Mouse (Mus musculus) thymus, adult 18-20 months (tissue): ENCODE measurements around the gene Gna15.

Experiments used
- DNase-seq, 2 experiments: peaks; one replicate each; pipeline ENCODE4 v3.0.0; 2022; ENCODE audit warnings: mixed read lengths in 2 of 2

Gene Gna15

DNA sequence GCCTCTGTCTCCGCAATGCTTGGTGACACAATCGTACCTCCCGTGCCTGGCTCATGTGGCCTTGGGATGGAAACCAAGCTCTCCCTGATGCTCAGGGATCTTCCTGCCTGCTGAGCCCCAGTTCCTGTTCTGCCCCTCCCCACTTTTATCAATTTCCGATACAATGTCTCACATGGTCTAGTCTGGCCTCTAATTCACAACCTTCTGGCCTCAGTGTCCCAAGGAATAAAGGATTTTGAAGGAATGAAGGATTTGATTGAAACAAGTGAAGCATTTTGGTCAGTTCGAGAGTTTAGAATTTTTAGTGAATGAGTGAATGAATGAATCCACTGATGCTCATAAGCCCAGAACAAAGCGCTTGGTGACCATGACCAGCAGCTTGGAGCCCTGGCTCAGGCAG lies 883 bp downstream of the Gna15 start:
- no peak for DNase-seq

- DNase-seq = no peak
These were observed 4.1 kb downstream of the Gna15 start for GRCm38 (mm10) chr10:81519978-81520365.

DNA sequence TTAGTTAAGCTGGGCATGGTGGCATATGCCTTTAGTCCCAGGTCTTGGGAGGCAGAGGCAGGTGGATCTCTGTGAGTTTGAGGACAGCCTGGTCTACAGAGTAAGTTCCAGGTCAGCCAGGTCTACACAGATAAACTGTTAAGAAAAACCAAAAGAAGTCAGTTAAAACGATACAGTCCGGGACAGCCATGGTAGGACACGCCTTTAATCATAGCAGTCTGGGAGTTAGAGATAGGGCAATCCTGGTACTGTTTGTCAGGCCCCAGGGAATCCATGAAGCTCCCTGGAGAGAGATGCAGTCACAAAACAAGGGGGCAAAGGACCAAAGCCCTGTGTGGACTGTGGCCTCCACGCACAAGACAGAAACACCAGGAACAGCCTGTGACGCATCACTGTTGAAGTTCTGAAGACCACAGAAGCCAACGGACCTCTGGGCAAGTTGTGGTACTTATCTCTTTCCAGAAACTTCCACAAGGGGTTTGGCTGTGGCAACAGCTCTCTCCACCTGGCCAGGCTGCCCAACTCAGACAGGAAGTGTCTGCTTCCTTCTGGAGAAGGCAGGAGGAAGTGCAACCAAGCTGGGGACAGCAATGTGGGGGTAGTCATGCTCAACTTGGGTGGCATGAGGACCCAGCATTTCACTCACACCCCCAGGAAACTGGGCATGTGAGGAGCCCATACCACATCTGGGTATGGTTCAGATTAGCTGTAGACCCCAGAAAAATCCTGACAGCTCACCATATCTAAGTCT lies 4.6 kb downstream of the Gna15 start:
- DNase-seq = no peak

DNA sequence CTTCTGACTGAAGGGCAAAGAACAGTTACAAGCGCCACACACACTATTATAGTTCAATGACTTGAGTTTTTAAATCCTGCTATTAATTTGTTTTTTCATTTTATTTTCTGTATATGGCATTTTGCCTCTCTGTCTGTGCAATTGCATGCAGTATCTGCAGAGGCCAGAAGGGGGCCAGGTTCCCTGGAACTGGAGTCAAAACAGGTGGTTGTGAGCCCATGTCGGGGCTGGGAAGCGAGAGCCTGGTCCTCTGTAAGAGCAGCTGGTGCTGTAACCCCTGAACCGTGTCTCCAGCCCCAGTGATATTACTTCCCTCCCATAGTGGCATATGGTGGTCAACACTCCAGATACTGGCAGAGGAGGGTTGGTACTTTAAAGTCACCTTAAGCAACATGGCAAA lies 5.5 kb downstream of the Gna15 start:
- peak; percentile 61 to 67 for DNase-seq

- no peak for DNase-seq
These were observed 6.8 kb downstream of the Gna15 start for GRCm38 (mm10) chr10:81517227-81517626.

- no peak for DNase-seq
These were observed 10.2 kb downstream of the Gna15 start for GRCm38 (mm10) chr10:81513798-81514197.

DNA sequence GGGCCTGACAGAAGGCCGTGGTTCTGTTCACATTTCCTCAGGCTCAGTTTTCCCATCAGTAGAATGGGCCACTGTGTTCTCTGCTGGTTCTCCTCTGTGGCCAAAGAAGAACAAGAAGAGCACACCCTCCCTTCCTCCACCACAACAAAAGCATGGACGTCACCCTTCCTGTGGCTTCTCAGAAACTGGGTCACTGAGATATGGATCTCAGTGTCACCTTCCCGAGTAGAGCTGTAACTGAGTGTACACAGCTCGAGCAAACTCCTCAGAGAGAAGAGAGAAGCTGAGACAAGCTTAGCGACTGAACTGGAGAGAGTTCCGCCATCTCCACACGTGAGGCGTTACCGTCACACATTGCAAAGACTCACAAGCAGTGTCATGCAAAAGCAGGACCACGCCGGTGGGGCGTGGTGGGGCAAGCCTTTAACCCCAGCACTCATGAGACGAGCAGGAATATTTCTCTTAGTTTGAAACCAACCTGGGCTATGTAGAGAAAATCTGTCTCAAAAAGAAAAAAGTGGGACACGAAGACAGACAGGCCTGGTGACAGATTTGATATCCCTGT lies 13.7 kb downstream of the Gna15 start:
- DNase-seq = no peak

DNA sequence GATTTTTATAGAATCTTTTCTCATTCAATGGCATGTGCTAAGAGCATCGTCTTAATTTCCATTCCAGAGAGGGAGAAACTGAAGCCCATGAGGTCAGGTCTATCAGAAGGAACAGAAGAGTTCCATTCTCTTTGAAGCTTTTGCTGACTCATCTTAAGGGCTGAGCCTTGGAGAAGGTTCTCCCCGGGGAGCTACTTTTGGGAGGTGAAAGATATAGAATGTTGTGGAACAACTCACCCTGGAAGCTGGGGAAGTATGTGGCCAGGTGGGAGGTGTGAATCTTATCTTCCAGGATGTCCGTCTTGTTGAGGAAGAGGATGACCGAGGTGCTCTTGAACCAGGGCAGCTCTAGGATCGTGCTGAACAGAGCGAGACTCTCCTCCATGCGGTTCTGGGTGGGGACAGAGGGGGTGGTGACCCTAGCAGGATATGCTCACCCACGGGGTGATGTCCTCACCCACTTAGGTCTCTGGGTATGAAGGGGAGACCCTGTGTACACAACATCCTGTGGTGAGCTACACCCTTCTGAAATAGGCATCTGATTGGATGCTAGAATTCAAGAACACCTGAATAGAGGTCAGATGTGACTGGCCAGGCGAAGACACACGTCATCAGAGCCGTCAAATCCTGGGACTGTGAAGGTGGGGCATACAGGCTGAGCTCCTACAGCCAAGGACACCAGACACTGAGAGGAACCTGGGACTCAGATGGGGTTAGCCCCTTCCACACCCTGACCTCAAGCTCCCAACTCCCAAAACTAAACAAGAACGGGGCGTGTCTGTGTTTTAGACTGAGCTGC lies 16.1 kb downstream of the Gna15 start:
- DNase-seq = no peak

DNA sequence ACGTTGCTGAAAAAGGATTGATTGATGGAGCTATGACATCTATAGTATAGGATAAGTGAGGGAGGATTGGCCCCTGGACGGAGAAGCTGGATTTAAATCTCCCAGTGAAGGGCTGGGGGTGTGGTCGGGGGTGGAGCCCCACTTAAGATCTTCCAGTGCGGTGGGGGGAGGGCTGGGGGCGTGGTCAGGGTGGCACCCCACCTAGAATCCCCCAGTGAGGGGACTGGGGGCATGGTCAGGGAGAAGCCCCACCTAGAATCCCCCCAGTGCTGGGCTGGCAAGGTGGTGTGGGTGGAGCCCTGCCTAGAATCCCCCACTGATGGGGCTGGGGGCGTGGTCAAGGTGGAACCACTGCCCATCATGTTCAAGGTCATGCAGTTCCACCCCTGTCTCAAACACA lies 16.9 kb downstream of the Gna15 start:
- no peak for DNase-seq

- DNase-seq = no peak
These were observed 18.9 kb downstream of the Gna15 start for GRCm38 (mm10) chr10:81505016-81505664.

GRCm38 (mm10) chr10:81502658-81503057 lies 21.4 kb downstream of the Gna15 start:
- peak; percentile 73 for DNase-seq

DNA sequence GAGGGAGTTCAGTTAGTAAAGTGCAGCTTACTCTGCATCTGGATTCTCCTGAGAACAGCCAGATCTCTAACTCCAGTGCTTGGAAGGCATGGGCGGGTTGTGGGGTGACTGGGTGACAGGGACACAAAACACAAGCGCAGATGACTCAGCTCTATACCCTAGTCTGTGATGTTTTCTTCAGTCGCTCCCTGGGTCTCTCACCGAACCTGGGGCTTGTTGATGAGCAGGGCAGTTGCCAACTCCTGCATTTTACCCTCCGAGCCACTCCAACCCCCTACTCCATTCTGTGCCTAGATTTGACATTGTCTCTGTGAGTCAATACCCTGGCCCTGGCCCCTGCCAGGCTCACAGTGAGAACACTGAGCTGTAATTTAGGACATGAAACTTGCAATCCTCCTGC lies 22.2 kb downstream of the Gna15 start:
- DNase-seq = no peak

DNA sequence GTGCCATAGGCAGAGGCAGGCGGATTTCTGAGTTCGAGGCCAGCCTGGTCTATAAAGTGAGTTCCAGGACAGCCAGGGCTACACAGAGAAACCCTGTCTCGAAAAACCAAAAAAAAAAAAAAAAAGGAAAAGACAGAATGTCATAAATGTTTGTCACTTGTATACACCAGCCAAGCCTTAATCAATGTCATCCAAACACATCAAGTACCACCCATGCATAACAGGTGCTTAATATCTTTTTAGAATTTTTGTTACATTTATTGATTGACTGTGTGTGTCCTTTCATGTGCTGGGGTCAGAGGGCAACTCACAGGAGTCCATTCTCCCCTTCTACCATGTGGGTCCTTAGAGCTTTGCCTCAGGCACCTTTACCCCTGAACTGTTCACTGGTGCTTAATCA lies 24.0 kb downstream of the Gna15 start, which contains the start of gene S1pr4:
Gene S1pr4 (minus strand): TSS at position 101 of the 400 bp plus-strand sequence.
- DNase-seq = no peak

DNA sequence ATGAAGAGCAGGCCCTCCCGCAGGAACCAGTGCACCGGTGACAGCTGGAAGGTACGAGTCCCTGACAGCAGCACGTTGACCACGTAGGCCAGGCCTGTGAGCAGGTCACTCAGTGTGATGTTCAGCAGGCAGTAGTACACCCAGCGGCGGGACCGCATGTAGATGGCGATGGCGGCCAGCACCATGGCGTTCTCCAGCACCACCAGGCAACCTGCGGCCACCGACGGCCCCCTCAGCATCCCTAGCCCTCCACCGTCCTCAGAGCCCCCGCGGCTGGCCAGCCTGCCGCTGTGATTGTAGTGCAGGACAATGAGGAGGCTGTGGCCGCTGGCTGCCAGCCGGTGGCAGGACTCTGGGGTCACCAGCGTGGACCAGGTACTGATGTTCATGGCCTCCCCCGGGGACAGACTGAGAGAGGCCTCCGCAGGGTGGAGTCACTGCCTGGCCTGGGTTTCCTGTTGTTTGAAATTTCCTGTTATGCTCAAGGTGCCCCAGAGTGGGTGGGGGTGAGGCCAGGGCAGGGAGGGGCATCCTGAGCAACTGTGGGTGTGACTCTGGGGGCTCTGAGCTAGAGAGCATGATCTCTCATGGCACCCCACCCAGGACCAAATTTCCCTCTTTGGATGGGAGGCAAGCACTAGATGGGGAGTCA lies 24.6 kb downstream of the Gna15 start:
- DNase-seq = peak; percentile 77 to 87

DNA sequence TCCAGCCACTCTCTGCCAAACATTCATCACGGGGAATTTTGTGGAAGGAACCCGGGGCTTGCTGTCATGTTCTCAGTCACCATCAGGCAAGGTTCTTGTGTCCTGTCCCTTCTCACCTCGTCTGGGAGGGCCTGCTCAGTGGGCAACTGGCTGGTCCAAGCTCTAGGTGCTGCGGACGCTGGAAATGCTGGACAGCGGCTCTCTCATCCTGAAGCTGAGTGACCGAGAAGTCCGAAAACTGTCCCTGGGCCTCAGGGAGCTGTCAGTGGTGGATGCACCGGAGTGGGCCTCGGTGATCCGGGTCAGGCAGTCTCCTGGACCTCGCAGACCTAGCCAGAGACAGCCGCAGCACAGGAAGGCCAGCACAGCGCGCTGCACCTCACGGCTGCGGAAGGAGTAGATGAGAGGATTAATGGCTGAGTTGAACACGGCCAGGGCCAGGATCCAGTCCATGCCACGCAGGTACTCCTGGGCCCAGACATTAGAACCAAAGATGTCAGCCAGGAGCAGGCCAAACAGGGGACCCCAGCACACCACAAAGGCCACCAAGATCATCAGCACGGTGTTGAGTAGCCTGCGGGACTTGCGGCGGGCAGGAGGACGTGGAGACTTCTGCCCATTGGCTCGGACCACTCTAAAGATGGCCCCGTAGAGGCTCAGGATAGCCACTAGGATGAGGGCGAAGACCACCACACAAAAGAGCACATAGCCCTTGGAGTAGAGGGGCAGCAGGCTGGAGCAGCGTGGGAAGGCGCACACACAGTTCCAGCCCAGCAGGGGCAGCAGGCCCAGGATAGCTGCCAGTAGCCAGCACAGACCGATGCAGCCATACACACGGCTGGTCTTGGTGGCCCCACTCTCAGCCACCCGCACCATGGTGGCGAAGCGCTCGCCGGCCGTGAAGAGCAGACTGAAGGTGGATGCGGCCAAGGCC lies 25.4 kb downstream of the Gna15 start:
- DNase-seq = no peak

DNA sequence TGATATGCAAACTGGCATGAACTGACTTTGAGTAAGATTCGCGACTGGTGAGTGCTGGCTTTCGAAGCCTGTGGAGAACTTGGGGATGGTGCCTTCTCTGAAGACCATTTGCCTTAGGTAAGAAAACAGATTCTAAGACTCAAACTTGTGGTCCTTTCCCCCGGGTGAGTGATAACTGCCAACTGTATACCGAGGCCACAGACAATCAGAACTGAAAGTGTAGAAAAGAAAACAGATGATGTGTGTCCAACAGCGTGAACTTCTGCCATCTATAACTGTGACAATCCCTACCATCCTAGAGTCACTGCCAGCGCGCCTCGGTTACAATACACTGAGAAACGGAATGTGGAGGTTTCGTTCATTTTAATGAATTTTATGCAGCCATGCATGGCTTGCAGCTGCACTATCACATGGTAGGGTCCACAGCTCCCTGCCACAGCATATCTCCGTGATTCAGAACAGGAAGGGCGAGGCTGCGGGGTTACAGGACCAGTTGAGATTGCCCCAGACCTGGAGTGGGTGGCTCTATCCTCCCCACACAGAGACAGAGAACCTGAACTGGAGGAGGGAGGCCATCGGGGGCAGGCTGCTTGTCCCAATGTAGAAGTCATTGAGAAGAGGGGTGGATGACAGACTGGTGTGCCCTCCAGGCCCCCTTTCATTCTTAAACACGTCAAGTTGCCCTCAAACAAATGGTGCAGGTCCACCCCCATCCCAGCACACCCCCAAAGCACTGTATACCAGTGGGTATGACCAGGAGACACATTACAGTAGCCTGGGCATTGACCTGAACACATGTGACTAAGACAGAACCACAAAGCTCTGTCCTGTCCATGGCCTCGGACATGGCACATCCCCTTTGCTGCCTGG lies 26.4 kb downstream of the Gna15 start:
- DNase-seq = no peak

GRCm38 (mm10) chr10:81496969-81497368 lies 27.1 kb downstream of the Gna15 start:
- no peak for DNase-seq

DNA sequence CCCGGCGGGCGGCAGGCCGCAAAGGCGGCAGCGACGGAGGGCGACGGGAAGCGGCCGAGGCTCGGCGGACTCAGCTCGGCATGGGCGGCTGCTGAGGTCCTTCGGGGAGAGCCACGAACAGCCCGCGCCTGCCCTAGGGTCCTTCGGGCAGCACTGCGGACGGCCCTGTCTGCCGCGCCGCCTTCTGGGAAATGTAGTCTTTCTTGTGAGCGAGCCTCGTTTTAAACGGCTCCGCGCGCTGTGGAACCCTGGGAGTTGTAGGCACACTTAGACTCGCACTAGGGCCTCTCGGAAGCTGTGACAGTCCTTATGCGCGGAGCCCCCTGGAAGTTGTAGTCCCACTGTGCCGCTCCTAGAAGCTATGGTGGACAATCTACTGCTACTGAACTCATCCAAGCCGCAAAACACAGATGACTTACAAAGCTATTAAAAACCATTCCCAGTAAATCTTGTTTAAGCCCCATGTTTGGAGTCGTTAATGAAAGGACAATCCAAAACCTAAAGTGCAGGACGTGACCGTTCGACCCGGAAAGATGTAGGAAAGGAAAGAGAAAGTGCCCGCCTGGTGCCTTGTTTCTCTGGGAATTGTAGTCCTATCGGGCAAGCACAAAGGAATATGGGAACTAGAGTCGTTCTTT lies 27.6 kb downstream of the Gna15 start, which contains the start of gene Ncln:
Gene Ncln (minus strand): TSS at position 129 of the 638 bp plus-strand sequence.
- peak; percentile 97 for DNase-seq

- no peak for DNase-seq
These were observed 28.3 kb downstream of the Gna15 start for GRCm38 (mm10) chr10:81495616-81496263.
